Mouse (Mus musculus) layer of hippocampus, postnatal 25 days (tissue): Measurements from ENCODE around the gene Gmcl1. TPM values are rescaled to one million over a fixed set of nuclear protein-coding genes. Genes with fewer than 3 reads are reported as not detected.

Experiments used
- DNase-seq, 2 experiments: peaks; one replicate each; pipeline ENCODE4 v3.0.0; 2022; ENCODE audit warnings: mixed read lengths in 2 of 2, low spot score in 1 of 2; ENCODE audit errors: extremely low spot score in 1 of 2
- total RNA-seq, 2 experiments: library from RNA; stranded (reverse); gene quantifications; 2 replicates each; pipeline ENCODE4 v1.2.3; 2021

Gene Gmcl1
- total RNA-seq, 2 experiments from 2014 or later, result 29.7 to 35.8 TPM

GRCm38 (mm10) chr6:86736830-86737229, 3.6 kb upstream of the Gmcl1 start:
- no peak for DNase-seq

GRCm38 (mm10) chr6:86736313-86736712, 3.1 kb upstream of the Gmcl1 start:
- DNase-seq, result no peak

GRCm38 (mm10) chr6:86732276-86733173, 658 bp downstream of the Gmcl1 start:
- DNase-seq, result peak in 1 of 2 experiments; percentile 22

- no peak for DNase-seq
Observed at GRCm38 (mm10) chr6:86728711-86729110, 4.5 kb downstream of the Gmcl1 start.

GRCm38 (mm10) chr6:86721977-86722376, 11.2 kb downstream of the Gmcl1 start:
- DNase-seq, result no peak

GRCm38 (mm10) chr6:86708072-86708774, 25.0 kb downstream of the Gmcl1 start:
- no peak for DNase-seq

GRCm38 (mm10) chr6:86702577-86702976, 30.6 kb downstream of the Gmcl1 start:
- no peak for DNase-seq

- no peak for DNase-seq
Observed at GRCm38 (mm10) chr6:86697903-86698302, 35.3 kb downstream of the Gmcl1 start.

GRCm38 (mm10) chr6:86696213-86696612, 37.0 kb downstream of the Gmcl1 start:
- no peak for DNase-seq

GRCm38 (mm10) chr6:86694465-86694864, 38.7 kb downstream of the Gmcl1 start:
- peak; percentile 15 to 60 for DNase-seq

GRCm38 (mm10) chr6:86689671-86690070, 43.5 kb downstream of the Gmcl1 start:
- no peak for DNase-seq

GRCm38 (mm10) chr6:86686971-86687370, 46.2 kb downstream of the Gmcl1 start:
- no peak for DNase-seq

GRCm38 (mm10) chr6:86684655-86685011, 48.5 kb downstream of the Gmcl1 start:
- no peak for DNase-seq

- peak; percentile 88 to 92 for DNase-seq
Observed at GRCm38 (mm10) chr6:86683872-86684654, 49.1 kb downstream of the Gmcl1 start, which contains the start of gene Snrnp27. Gene Snrnp27, minus strand, starts transcription at chr6:86684522.

- no peak for DNase-seq
Observed at GRCm38 (mm10) chr6:86681289-86681688, 51.9 kb downstream of the Gmcl1 start.

- DNase-seq, result no peak
Observed at GRCm38 (mm10) chr6:86678341-86678740, 54.8 kb downstream of the Gmcl1 start.

- DNase-seq, result peak in 1 of 2 experiments; percentile 20
Observed at GRCm38 (mm10) chr6:86670873-86671272, 62.3 kb downstream of the Gmcl1 start.

GRCm38 (mm10) chr6:86669240-86669727, 63.9 kb downstream of the Gmcl1 start:
- peak; percentile 95 to 99 for DNase-seq

- DNase-seq, result no peak
Observed at GRCm38 (mm10) chr6:86668580-86669239, 64.5 kb downstream of the Gmcl1 start, which contains the start of gene Mxd1. Gene Mxd1, minus strand, starts transcription at chr6:86669161.

- no peak for DNase-seq
Observed at GRCm38 (mm10) chr6:86667061-86667460, 66.1 kb downstream of the Gmcl1 start.
